14 mouse cellular contexts compared by ENCODE assay signal in genomic region chr11:119933142-119933541, GRCm38 (mm10). TPM values are rescaled to one million over a fixed set of nuclear protein-coding genes. Genes with fewer than 3 reads are reported as not detected.
A peak's percentile ranks its signal among the peaks of the same experiment; 100 is the strongest.
DNase-seq lines count a peak whose midpoint lies in the region; ATAC-seq lines count a peak whose summit lies in the region.
"Had no signal": no experiment of that assay in that cellular context is flagged by ENCODE, and none has a peak within 500 bp of the region (broad histone marks: within the 10 kb centered on the region; RNA-seq: fewer than 3 reads in every experiment).

No protein-coding gene starts in this region.

- H3K9me3 ChIP-seq in heart, embryonic 12.5 days (replicated peaks) = peaks cover 3% of the 10 kb centered on the region; the same call in 1 of the 2 replicates
- H3K9me3 ChIP-seq in embryonic facial prominence, embryonic 13.5 days = no peaks in the 10 kb centered on the region
- H3K9me3 ChIP-seq in intestine, embryonic 16.5 days (ENCODE audit: control insufficient read depth, low read length) = no peaks in the 10 kb centered on the region
- H3K9me3 ChIP-seq: midbrain, embryonic 12.5 days had no signal

- DNase-seq in heart, adult 18-20 months = peak; percentile 40 to 82
- peak; percentile 88 for DNase-seq in 416B (ENCODE audit: low read depth)
- DNase-seq in cerebellum, postnatal 36 days = no peak
- DNase-seq: cerebellum, adult 9-11 months; kidney, adult 2 months; liver, postnatal 0 days had no signal

- WGBS in heart, embryonic 12.5 days = 48% methylated on average over 4 of the region's 4 CpGs
- 57% methylated on average over 4 of the region's 4 CpGs for WGBS in embryonic facial prominence, embryonic 13.5 days
- 64% methylated on average over 4 of the region's 4 CpGs for WGBS in intestine, embryonic 16.5 days

- H3K27me3 ChIP-seq in heart, embryonic 12.5 days (replicated peaks) = peaks cover 10% of the 10 kb centered on the region
- H3K27me3 ChIP-seq in embryonic facial prominence, embryonic 13.5 days = no peaks in the 10 kb centered on the region
- no peaks in the 10 kb centered on the region for H3K27me3 ChIP-seq in intestine, embryonic 16.5 days (replicated peaks; ENCODE audit: control insufficient read depth, insufficient read depth, low read length)
- H3K27me3 ChIP-seq: midbrain, embryonic 12.5 days had no signal

- H3K4me3 ChIP-seq in heart, embryonic 12.5 days = no peak overlapping the region
- no peak overlapping the region for H3K4me3 ChIP-seq in embryonic facial prominence, embryonic 13.5 days
- H3K4me3 ChIP-seq in intestine, embryonic 16.5 days (ENCODE audit: low read length) = no peak overlapping the region
- H3K4me3 ChIP-seq: forebrain, embryonic 10.5 days; heart, embryonic 13.5 days; midbrain, embryonic 12.5 days had no signal

- peaks cover 28% of the 10 kb centered on the region for H3K4me1 ChIP-seq in heart, embryonic 12.5 days (replicated peaks)
- peaks cover 46% of the 10 kb centered on the region for H3K4me1 ChIP-seq in embryonic facial prominence, embryonic 13.5 days
- H3K4me1 ChIP-seq in intestine, embryonic 16.5 days (ENCODE audit: control insufficient read depth, insufficient read depth, low read length) = peaks cover 24% of the 10 kb centered on the region

- H3K4me2 ChIP-seq in heart, embryonic 12.5 days = no peak overlapping the region
- no peak overlapping the region for H3K4me2 ChIP-seq in embryonic facial prominence, embryonic 13.5 days
- H3K4me2 ChIP-seq in intestine, embryonic 16.5 days (ENCODE audit: low read depth, low read length) = no peak overlapping the region
- H3K4me2 ChIP-seq: heart, embryonic 13.5 days; midbrain, embryonic 12.5 days had no signal

- no peak overlapping the region for H3K27ac ChIP-seq in heart, embryonic 12.5 days (ENCODE audit: poor library complexity, severe bottlenecking)
- peak overlapping the region; percentile 60 for H3K27ac ChIP-seq in embryonic facial prominence, embryonic 13.5 days
- H3K27ac ChIP-seq in intestine, embryonic 16.5 days (ENCODE audit: low read length) = no peak overlapping the region
- H3K27ac ChIP-seq: heart, embryonic 13.5 days; midbrain, embryonic 12.5 days had no signal

- no peaks in the 10 kb centered on the region for H3K36me3 ChIP-seq in heart, embryonic 12.5 days
- no peaks in the 10 kb centered on the region for H3K36me3 ChIP-seq in embryonic facial prominence, embryonic 13.5 days
- H3K36me3 ChIP-seq in intestine, embryonic 16.5 days (ENCODE audit: control insufficient read depth, insufficient read depth, low read length) = no peaks in the 10 kb centered on the region
- H3K36me3 ChIP-seq: forebrain, embryonic 10.5 days; heart, embryonic 13.5 days; midbrain, embryonic 12.5 days had no signal

- no peak for ATAC-seq in heart, embryonic 12.5 days (ENCODE audit: insufficient number of reproducible peaks, low FRiP score)
- no peak for ATAC-seq in embryonic facial prominence, embryonic 13.5 days (ENCODE audit: insufficient number of reproducible peaks, insufficient read depth, low FRiP score, low TSS enrichment, low read depth)
- peak; percentile 23 to 38; a peak in 2 of 4 replicates for ATAC-seq in hematopoietic stem cell, adult 5-6 weeks (replicated peaks in 1 of 2; ENCODE audit: insufficient read depth in 1 of 2, low FRiP score in 2 of 2, low TSS enrichment in 1 of 2, low read depth in 1 of 2, poor library complexity in 2 of 2, severe bottlenecking in 2 of 2)
- ATAC-seq in frontal cortex, adult (ENCODE audit: low TSS enrichment) = no peak
- no peak for ATAC-seq in intestine, embryonic 16.5 days
- ATAC-seq: liver, postnatal 0 days had no signal

- H3K9ac ChIP-seq in heart, embryonic 12.5 days = no peak overlapping the region
- no peak overlapping the region for H3K9ac ChIP-seq in embryonic facial prominence, embryonic 13.5 days
- H3K9ac ChIP-seq in intestine, embryonic 16.5 days (ENCODE audit: low read depth, low read length) = no peak overlapping the region
- H3K9ac ChIP-seq: heart, embryonic 13.5 days; liver, postnatal 0 days; midbrain, embryonic 12.5 days had no signal

RNA-seq across cellular contexts. Expression of gene Baiap2, which starts 9.4 kb away (rescaled TPM):
- total RNA-seq in heart, adult 18-20 months (2021) = 10 to 100 TPM in 1 of 2 experiments, 1 to 10 TPM in 1; 6.5 to 10.7 TPM
- 15.6 and 16.4 TPM in 2 replicates for polyA plus RNA-seq in heart, embryonic 12.5 days (2016; fragmentation: Nextera tagmentation; extraction: Ambion mirVana)
- 17.5 and 20.0 TPM in 2 replicates for polyA plus RNA-seq in embryonic facial prominence, embryonic 13.5 days (2015; fragmentation: Nextera tagmentation; extraction: Ambion mirVana)
- total RNA-seq in hematopoietic stem cell, adult 5-6 weeks (2017) = 10.6 and 19.9 TPM in 2 replicates
- 10.1 and 11.8 TPM in 2 replicates for polyA plus RNA-seq in intestine, embryonic 16.5 days (2015; fragmentation: Nextera tagmentation; extraction: Ambion mirVana)

RNA-seq across cellular contexts. Expression of gene Chmp6, which starts 19.9 kb away (rescaled TPM):
- 10 to 100 TPM; 27.8 to 30.2 TPM for total RNA-seq in heart, adult 18-20 months (2021)
- 67.8 and 70.4 TPM in 2 replicates for polyA plus RNA-seq in heart, embryonic 12.5 days (2016; fragmentation: Nextera tagmentation; extraction: Ambion mirVana)
- 103 and 104 TPM in 2 replicates for polyA plus RNA-seq in embryonic facial prominence, embryonic 13.5 days (2015; fragmentation: Nextera tagmentation; extraction: Ambion mirVana)
- 47.7 and 67.0 TPM in 2 replicates for total RNA-seq in hematopoietic stem cell, adult 5-6 weeks (2017)
- polyA plus RNA-seq in intestine, embryonic 16.5 days (2015; fragmentation: Nextera tagmentation; extraction: Ambion mirVana) = 92.2 and 94.3 TPM in 2 replicates

Comparison
In these comparisons a context has a peak if more than half of its experiments do, and no peak if none do; other contexts are left out.
1. DNase-seq: peak in heart, adult 18-20 months (2 of 2) and 416B (single experiment); none in cerebellum, postnatal 36 days (0 of 2).
2. ATAC-seq: peak in hematopoietic stem cell, adult 5-6 weeks (2 of 2); none in heart, embryonic 12.5 days (single experiment), embryonic facial prominence, embryonic 13.5 days (single experiment), frontal cortex, adult (single experiment) and intestine, embryonic 16.5 days (single experiment).